Mouse (Mus musculus): ENCODE data around the gene Tmem164. TPM values are rescaled to one million over a fixed set of nuclear protein-coding genes. Genes with fewer than 3 reads are reported as not detected.

Tmem164 gene
- polyA plus RNA-seq, 1 experiment from 2014 or later, result 36.4 TPM

- no peak for ATAC-seq (ENCODE audit: insufficient number of reproducible peaks, low FRiP score, low TSS enrichment, low read depth)
- no peaks in the 10 kb centered on the region for H3K27me3 ChIP-seq (ENCODE audit: control insufficient read depth, insufficient read depth, low read length)
- H3K4me2 ChIP-seq (ENCODE audit: low read depth, severe bottlenecking), result no peak overlapping the region
- no peaks in the 10 kb centered on the region for H3K9me3 ChIP-seq (ENCODE audit: control insufficient read depth, low read length)
- H3K4me1 ChIP-seq (ENCODE audit: control insufficient read depth, insufficient read depth, low read length), result no peaks in the 10 kb centered on the region
- no peak overlapping the region for H3K9ac ChIP-seq (ENCODE audit: low read length)
- H3K36me3 ChIP-seq (ENCODE audit: control insufficient read depth, insufficient read depth, low read length), result no peaks in the 10 kb centered on the region
- no peak overlapping the region for H3K4me3 ChIP-seq (ENCODE audit: low read depth, low read length)
- DNase-seq (ENCODE audit: low spot score), result no peak
- no peak overlapping the region for H3K27ac ChIP-seq (replicated peaks; ENCODE audit: low read depth, low read length)
- WGBS, result 90% methylated on average over 3 of the region's 3 CpGs
These were observed 40.7 kb downstream of the Tmem164 start for GRCm38 (mm10) chrX:142721897-142722296.

DNA sequence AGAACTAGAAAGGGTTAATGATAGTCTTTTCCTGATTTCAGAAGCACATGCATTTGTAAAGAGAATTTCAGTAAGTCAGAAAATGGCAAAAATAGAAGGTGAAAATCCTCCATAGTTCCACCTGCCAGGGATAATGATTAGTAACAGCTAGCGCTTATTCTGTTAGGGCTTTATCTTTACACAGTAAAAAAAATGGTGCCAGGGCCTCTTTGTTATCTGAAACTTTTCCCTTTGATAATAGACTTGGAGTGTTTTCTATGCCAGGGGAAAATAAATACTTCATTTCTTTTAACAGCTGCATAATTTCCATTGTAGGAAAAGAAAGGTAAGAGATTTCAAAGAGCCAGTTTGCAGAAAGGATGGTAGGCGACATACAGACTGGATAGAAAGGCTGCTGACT is 43.0 kb downstream of the Tmem164 start:
- Histone ChIP-seq H3K9ac (ENCODE audit: low read length) (no peak overlapping the region), H3K36me3 (ENCODE audit: control insufficient read depth, insufficient read depth, low read length) (no peaks in the 10 kb centered on the region), H3K4me3 (ENCODE audit: low read depth, low read length) (no peak overlapping the region), H3K4me1 (ENCODE audit: control insufficient read depth, insufficient read depth, low read length) (no peaks in the 10 kb centered on the region), H3K27ac (replicated peaks; ENCODE audit: low read depth, low read length) (no peak overlapping the region), H3K9me3 (ENCODE audit: control insufficient read depth, low read length) (no peaks in the 10 kb centered on the region), H3K27me3 (ENCODE audit: control insufficient read depth, insufficient read depth, low read length) (no peaks in the 10 kb centered on the region), H3K4me2 (ENCODE audit: low read depth, severe bottlenecking) (no peak overlapping the region)
- DNase-seq (ENCODE audit: low spot score) (no peak), ATAC-seq (ENCODE audit: insufficient number of reproducible peaks, low FRiP score, low TSS enrichment, low read depth) (no peak)
- 90% methylated on average over 2 of the region's 2 CpGs for WGBS

DNA sequence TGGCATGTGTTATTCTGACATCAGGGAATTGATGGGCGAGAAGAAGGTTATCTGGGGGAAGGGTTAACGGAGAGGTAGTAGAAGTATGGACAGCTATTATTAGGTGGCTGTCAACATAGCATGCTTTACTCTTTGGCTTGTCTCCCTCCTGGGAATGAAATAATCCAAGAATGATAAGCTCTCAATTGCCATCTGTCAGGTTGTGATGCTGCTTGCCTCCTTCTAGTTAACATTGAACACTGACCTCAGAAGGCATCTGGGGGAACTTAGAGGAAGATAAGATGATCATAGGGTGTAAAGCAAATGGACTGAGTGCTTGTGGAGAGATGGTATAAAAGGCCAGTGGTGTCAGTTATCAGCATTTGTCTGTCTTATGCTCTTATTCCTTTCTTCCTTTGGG is 44.4 kb downstream of the Tmem164 start:
- DNase-seq (ENCODE audit: low spot score) (no peak), ATAC-seq (ENCODE audit: insufficient number of reproducible peaks, low FRiP score, low TSS enrichment, low read depth) (no peak)
- Histone ChIP-seq H3K9ac (ENCODE audit: low read length) (no peak overlapping the region), H3K4me3 (ENCODE audit: low read depth, low read length) (no peak overlapping the region), H3K27ac (replicated peaks; ENCODE audit: low read depth, low read length) (no peak overlapping the region), H3K36me3 (ENCODE audit: control insufficient read depth, insufficient read depth, low read length) (no peaks in the 10 kb centered on the region), H3K4me1 (ENCODE audit: control insufficient read depth, insufficient read depth, low read length) (no peaks in the 10 kb centered on the region), H3K4me2 (ENCODE audit: low read depth, severe bottlenecking) (no peak overlapping the region), H3K27me3 (ENCODE audit: control insufficient read depth, insufficient read depth, low read length) (no peaks in the 10 kb centered on the region), H3K9me3 (ENCODE audit: control insufficient read depth, low read length) (no peaks in the 10 kb centered on the region)
- 87% methylated on average over 2 of the region's 2 CpGs for WGBS

GRCm38 (mm10) chrX:142726311-142726710 is 45.1 kb downstream of the Tmem164 start:
- Histone ChIP-seq H3K4me2 (ENCODE audit: low read depth, severe bottlenecking) (no peak overlapping the region), H3K36me3 (ENCODE audit: control insufficient read depth, insufficient read depth, low read length) (no peaks in the 10 kb centered on the region), H3K4me1 (ENCODE audit: control insufficient read depth, insufficient read depth, low read length) (no peaks in the 10 kb centered on the region), H3K9me3 (ENCODE audit: control insufficient read depth, low read length) (no peaks in the 10 kb centered on the region), H3K27me3 (ENCODE audit: control insufficient read depth, insufficient read depth, low read length) (no peaks in the 10 kb centered on the region; the same call in 1 of the 2 replicates), H3K9ac (ENCODE audit: low read length) (no peak overlapping the region), H3K4me3 (ENCODE audit: low read depth, low read length) (no peak overlapping the region), H3K27ac (replicated peaks; ENCODE audit: low read depth, low read length) (no peak overlapping the region)
- DNase-seq (ENCODE audit: low spot score) (no peak), ATAC-seq (ENCODE audit: insufficient number of reproducible peaks, low FRiP score, low TSS enrichment, low read depth) (no peak)
- WGBS, result 77% methylated on average over 2 of the region's 2 CpGs

DNA sequence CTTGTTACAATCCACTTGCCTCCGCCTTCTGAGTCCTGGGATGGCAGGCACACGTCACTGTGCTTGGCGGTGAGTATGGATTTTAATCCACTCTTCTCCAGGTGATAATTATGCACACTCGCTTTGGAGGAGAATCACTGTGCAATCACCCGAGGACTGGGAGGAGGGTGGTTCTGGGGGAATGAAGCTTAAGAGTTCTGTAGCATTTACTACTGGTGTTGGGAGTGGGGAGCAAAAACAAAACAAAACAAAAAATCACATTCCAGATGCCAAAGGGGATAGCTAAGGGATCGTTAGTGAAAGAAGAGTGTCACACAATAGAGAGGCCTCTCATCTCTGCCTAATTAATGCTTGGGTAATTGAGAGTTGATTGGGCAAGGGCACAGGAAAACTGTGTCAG is 46.6 kb downstream of the Tmem164 start:
- Histone ChIP-seq H3K27me3 (ENCODE audit: control insufficient read depth, insufficient read depth, low read length) (no peaks in the 10 kb centered on the region; the same call in 1 of the 2 replicates), H3K27ac (replicated peaks; ENCODE audit: low read depth, low read length) (no peak overlapping the region), H3K4me1 (ENCODE audit: control insufficient read depth, insufficient read depth, low read length) (no peaks in the 10 kb centered on the region), H3K4me3 (ENCODE audit: low read depth, low read length) (no peak overlapping the region), H3K4me2 (ENCODE audit: low read depth, severe bottlenecking) (no peak overlapping the region), H3K36me3 (ENCODE audit: control insufficient read depth, insufficient read depth, low read length) (no peaks in the 10 kb centered on the region), H3K9ac (ENCODE audit: low read length) (no peak overlapping the region), H3K9me3 (ENCODE audit: control insufficient read depth, low read length) (no peaks in the 10 kb centered on the region)
- 86% methylated on average over 6 of the region's 6 CpGs for WGBS
- ATAC-seq (ENCODE audit: insufficient number of reproducible peaks, low FRiP score, low TSS enrichment, low read depth) (no peak), DNase-seq (ENCODE audit: low spot score) (no peak)

DNA sequence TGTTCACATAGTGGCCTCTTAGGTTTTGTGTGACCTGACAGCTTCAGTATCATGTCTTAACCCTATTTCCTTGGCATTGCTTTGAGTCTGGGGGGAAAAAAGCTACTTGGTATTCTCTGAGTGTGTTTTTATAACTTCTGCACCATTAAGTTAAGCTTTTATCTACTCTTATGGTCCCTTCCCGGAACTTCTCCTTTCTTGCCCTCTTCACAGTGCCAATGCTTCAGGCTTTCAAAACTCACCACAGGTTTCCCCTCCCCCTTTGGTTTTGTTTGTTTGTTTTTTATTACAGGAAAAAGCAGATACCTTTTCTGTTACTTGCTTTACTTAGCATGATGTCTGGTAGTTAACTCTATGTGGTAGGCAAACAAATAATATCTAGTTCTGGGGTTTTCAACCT is 47.8 kb downstream of the Tmem164 start:
- H3K9ac ChIP-seq (ENCODE audit: low read length), result no peak overlapping the region
- no peaks in the 10 kb centered on the region for H3K4me1 ChIP-seq (ENCODE audit: control insufficient read depth, insufficient read depth, low read length)
- H3K4me3 ChIP-seq (ENCODE audit: low read depth, low read length), result no peak overlapping the region
- H3K4me2 ChIP-seq (ENCODE audit: low read depth, severe bottlenecking), result no peak overlapping the region
- no peaks in the 10 kb centered on the region; the same call in 1 of the 2 replicates for H3K27me3 ChIP-seq (ENCODE audit: control insufficient read depth, insufficient read depth, low read length)
- ATAC-seq (ENCODE audit: insufficient number of reproducible peaks, low FRiP score, low TSS enrichment, low read depth) (no peak), DNase-seq (ENCODE audit: low spot score) (no peak)
- H3K27ac ChIP-seq (replicated peaks; ENCODE audit: low read depth, low read length), result no peak overlapping the region
- no peaks in the 10 kb centered on the region for H3K36me3 ChIP-seq (ENCODE audit: control insufficient read depth, insufficient read depth, low read length)
- WGBS, result 96% methylated on average over 1 of the region's 1 CpGs
- no peaks in the 10 kb centered on the region for H3K9me3 ChIP-seq (ENCODE audit: control insufficient read depth, low read length)

- Histone ChIP-seq H3K4me1 (ENCODE audit: control insufficient read depth, insufficient read depth, low read length) (no peaks in the 10 kb centered on the region), H3K9me3 (ENCODE audit: control insufficient read depth, low read length) (no peaks in the 10 kb centered on the region), H3K36me3 (ENCODE audit: control insufficient read depth, insufficient read depth, low read length) (no peaks in the 10 kb centered on the region), H3K9ac (ENCODE audit: low read length) (no peak overlapping the region), H3K4me3 (ENCODE audit: low read depth, low read length) (no peak overlapping the region), H3K27ac (replicated peaks; ENCODE audit: low read depth, low read length) (no peak overlapping the region), H3K27me3 (ENCODE audit: control insufficient read depth, insufficient read depth, low read length) (no peaks in the 10 kb centered on the region; the same call in 1 of the 2 replicates), H3K4me2 (ENCODE audit: low read depth, severe bottlenecking) (no peak overlapping the region)
- no peak for ATAC-seq (ENCODE audit: insufficient number of reproducible peaks, low FRiP score, low TSS enrichment, low read depth)
- WGBS, result 79% methylated on average over 2 of the region's 2 CpGs
- DNase-seq (ENCODE audit: low spot score), result no peak
These were observed 48.3 kb downstream of the Tmem164 start for GRCm38 (mm10) chrX:142729482-142729881.

DNA sequence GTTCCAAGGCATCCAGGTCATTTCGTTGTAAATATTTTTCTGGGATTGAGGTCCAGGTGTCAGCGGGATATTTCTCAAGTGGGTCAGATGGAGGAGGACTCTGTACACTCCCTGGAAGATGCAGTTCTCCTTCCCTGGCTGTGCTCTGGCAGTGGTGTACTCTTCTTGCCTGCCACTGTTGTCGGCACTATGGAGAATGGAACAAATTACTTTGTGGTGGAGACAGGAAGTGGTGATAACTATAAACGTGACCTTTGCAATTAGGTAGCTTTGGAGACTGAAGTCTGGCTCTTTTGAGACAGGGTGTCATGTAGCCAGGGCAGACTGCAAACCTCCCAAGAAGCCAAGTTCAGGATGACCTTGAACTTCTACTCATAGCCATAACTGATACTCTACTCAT is 55.9 kb downstream of the Tmem164 start:
- Histone ChIP-seq H3K27me3 (ENCODE audit: control insufficient read depth, insufficient read depth, low read length) (no peaks in the 10 kb centered on the region; the same call in 1 of the 2 replicates), H3K27ac (replicated peaks; ENCODE audit: low read depth, low read length) (no peak overlapping the region), H3K4me2 (ENCODE audit: low read depth, severe bottlenecking) (no peak overlapping the region), H3K36me3 (ENCODE audit: control insufficient read depth, insufficient read depth, low read length) (no peaks in the 10 kb centered on the region), H3K4me1 (ENCODE audit: control insufficient read depth, insufficient read depth, low read length) (0 out of 2 replicates have a peak, but pooled peaks cover 4% of the 10 kb centered on the region), H3K4me3 (ENCODE audit: low read depth, low read length) (no peak overlapping the region), H3K9me3 (ENCODE audit: control insufficient read depth, low read length) (no peaks in the 10 kb centered on the region), H3K9ac (ENCODE audit: low read length) (no peak overlapping the region)
- ATAC-seq (ENCODE audit: insufficient number of reproducible peaks, low FRiP score, low TSS enrichment, low read depth) (no peak; the same call in 1 of the 2 replicates), DNase-seq (ENCODE audit: low spot score) (no peak)
- WGBS, result 59% methylated on average over 4 of the region's 4 CpGs

DNA sequence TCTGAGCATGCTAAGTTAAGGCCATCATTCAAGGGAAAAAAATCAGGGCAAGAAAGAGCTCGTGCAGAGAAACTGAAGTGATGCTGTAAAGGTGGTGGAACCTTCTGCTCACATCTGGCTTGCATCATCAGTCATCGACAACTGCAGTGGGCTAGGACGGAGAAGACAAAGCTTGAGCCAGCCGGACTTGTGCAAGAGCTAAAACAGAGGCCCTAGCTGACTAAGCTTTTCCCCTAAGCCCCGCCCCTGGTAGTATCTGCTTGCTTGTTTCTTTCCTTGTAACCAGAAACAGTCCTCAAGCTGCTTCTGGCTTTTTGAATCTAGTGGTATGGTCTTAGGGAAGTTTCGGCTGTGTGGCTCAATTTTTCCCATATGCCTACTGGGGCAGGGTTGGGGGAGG is 56.5 kb downstream of the Tmem164 start:
- 43% methylated on average over 6 of the region's 6 CpGs for WGBS
- H3K9ac ChIP-seq (ENCODE audit: low read length), result no peak overlapping the region
- peak; percentile 46 for DNase-seq (ENCODE audit: low spot score)
- no peaks in the 10 kb centered on the region; the same call in 1 of the 2 replicates for H3K27me3 ChIP-seq (ENCODE audit: control insufficient read depth, insufficient read depth, low read length)
- ATAC-seq (ENCODE audit: insufficient number of reproducible peaks, low FRiP score, low TSS enrichment, low read depth), result peak; percentile 77; the same call in 1 of the 2 replicates
- 0 out of 2 replicates have a peak, but pooled peaks cover 4% of the 10 kb centered on the region for H3K4me1 ChIP-seq (ENCODE audit: control insufficient read depth, insufficient read depth, low read length)
- H3K4me2 ChIP-seq (ENCODE audit: low read depth, severe bottlenecking), result no peak overlapping the region
- H3K27ac ChIP-seq (replicated peaks; ENCODE audit: low read depth, low read length), result no peak overlapping the region
- H3K9me3 ChIP-seq (ENCODE audit: control insufficient read depth, low read length), result no peaks in the 10 kb centered on the region
- no peak overlapping the region for H3K4me3 ChIP-seq (ENCODE audit: low read depth, low read length)
- H3K36me3 ChIP-seq (ENCODE audit: control insufficient read depth, insufficient read depth, low read length), result no peaks in the 10 kb centered on the region

Data from limb, embryonic 11.5 days (tissue).